Mouse (Mus musculus): ENCODE measurements around the gene Cd68. TPM values are rescaled to one million over a fixed set of nuclear protein-coding genes. Genes with fewer than 3 reads are reported as not detected.

Cd68 gene
- polyA plus RNA-seq, 1 experiment from 2014 or later: 4.4 TPM

MicroRNA genes within 50 kb of the gene (microRNA counts, 519-probe panel; counts per million panel counts)
- microRNA mmu-miR-1934 (177 counts per million, percentile 53 among the panel's probes with 10 or more counts), microRNA mmu-miR-467f (2,231 counts per million, percentile 59 among the panel's probes with 10 or more counts)

Small RNA genes within 50 kb of the gene (microRNA-seq; reads per million reads assigned to microRNA genes)
- gene Mir1934: 5.1 reads per million, percentile 15 among the genes with 10 or more reads in this experiment
- not detected for gene Mir467f

Other genes starting within 250 kb of the Cd68 start
- 1.7 and 2.0 TPM in 2 replicates for gene Dnah2, start 117.0 kb downstream of the Cd68 start, polyA plus RNA-seq (2015; fragmentation: Nextera tagmentation; extraction: Ambion mirVana)
- gene Efnb3, start 105.9 kb downstream of the Cd68 start, polyA plus RNA-seq (2015; fragmentation: Nextera tagmentation; extraction: Ambion mirVana): 63.1 and 72.0 TPM in 2 replicates
- 32.0 and 35.1 TPM in 2 replicates for gene Wrap53, start 85.9 kb downstream of the Cd68 start, polyA plus RNA-seq (2015; fragmentation: Nextera tagmentation; extraction: Ambion mirVana)
- gene Trp53, start 85.8 kb downstream of the Cd68 start, polyA plus RNA-seq (2015; fragmentation: Nextera tagmentation; extraction: Ambion mirVana): 119 and 129 TPM in 2 replicates
- 12.7 and 14.0 TPM in 2 replicates for gene Atp1b2, start 60.2 kb downstream of the Cd68 start, polyA plus RNA-seq (2015; fragmentation: Nextera tagmentation; extraction: Ambion mirVana)
- not detected in 2 replicates for gene Shbg, start 48.2 kb downstream of the Cd68 start, polyA plus RNA-seq (2015; fragmentation: Nextera tagmentation; extraction: Ambion mirVana)
- gene Sat2, start 44.1 kb downstream of the Cd68 start, polyA plus RNA-seq (2015; fragmentation: Nextera tagmentation; extraction: Ambion mirVana): 20.6 and 22.7 TPM in 2 replicates
- 38.7 and 42.2 TPM in 2 replicates for gene Fxr2, start 33.2 kb downstream of the Cd68 start, polyA plus RNA-seq (2015; fragmentation: Nextera tagmentation; extraction: Ambion mirVana)
- gene Sox15, start 10.8 kb downstream of the Cd68 start, polyA plus RNA-seq (2015; fragmentation: Nextera tagmentation; extraction: Ambion mirVana): not detected in 2 replicates
- gene Mpdu1, start 3.5 kb downstream of the Cd68 start, polyA plus RNA-seq (2015; fragmentation: Nextera tagmentation; extraction: Ambion mirVana): 89.4 and 95.2 TPM in 2 replicates
- 654 and 701 TPM in 2 replicates for gene Eif4a1, start 6.3 kb upstream of the Cd68 start, polyA plus RNA-seq (2015; fragmentation: Nextera tagmentation; extraction: Ambion mirVana)
- 93.7 and 99.6 TPM in 2 replicates for gene Senp3, start 15.9 kb upstream of the Cd68 start, polyA plus RNA-seq (2015; fragmentation: Nextera tagmentation; extraction: Ambion mirVana)
- gene Tnfsf13, start 19.6 kb upstream of the Cd68 start, polyA plus RNA-seq (2015; fragmentation: Nextera tagmentation; extraction: Ambion mirVana): 0.15 and 0.43 TPM in 2 replicates
- gene Tnfsf12, start 29.7 kb upstream of the Cd68 start, polyA plus RNA-seq (2015; fragmentation: Nextera tagmentation; extraction: Ambion mirVana): 1.00 and 1.1 TPM in 2 replicates
- 0.45 and 0.87 TPM in 2 replicates for gene Tnfsfm13, start 29.9 kb upstream of the Cd68 start, polyA plus RNA-seq (2015; fragmentation: Nextera tagmentation; extraction: Ambion mirVana)
- 23.2 and 24.1 TPM in 2 replicates for gene Polr2a, start 92.5 kb upstream of the Cd68 start, polyA plus RNA-seq (2015; fragmentation: Nextera tagmentation; extraction: Ambion mirVana)
- 0.26 and 0.58 TPM in 2 replicates for gene Slc35g3, start 95.8 kb upstream of the Cd68 start, polyA plus RNA-seq (2015; fragmentation: Nextera tagmentation; extraction: Ambion mirVana)
- gene Zbtb4, start 99.8 kb upstream of the Cd68 start, polyA plus RNA-seq (2015; fragmentation: Nextera tagmentation; extraction: Ambion mirVana): 1.6 and 1.8 TPM in 2 replicates
- 1.5 TPM in 2 replicates for gene Chrnb1, start 129.8 kb upstream of the Cd68 start, polyA plus RNA-seq (2015; fragmentation: Nextera tagmentation; extraction: Ambion mirVana)
- 3.3 and 3.8 TPM in 2 replicates for gene Fgf11, start 135.7 kb upstream of the Cd68 start, polyA plus RNA-seq (2015; fragmentation: Nextera tagmentation; extraction: Ambion mirVana)
- gene Tmem102, start 139.5 kb upstream of the Cd68 start, polyA plus RNA-seq (2015; fragmentation: Nextera tagmentation; extraction: Ambion mirVana): 0.39 and 1.00 TPM in 2 replicates
- gene Gm39566, start 149.1 kb upstream of the Cd68 start, polyA plus RNA-seq (2015; fragmentation: Nextera tagmentation; extraction: Ambion mirVana): not detected in 2 replicates
- gene Spem2, start 152.3 kb upstream of the Cd68 start, polyA plus RNA-seq (2015; fragmentation: Nextera tagmentation; extraction: Ambion mirVana): not detected in 2 replicates
- 0.37 and 0.52 TPM in 2 replicates for gene Spem1, start 156.0 kb upstream of the Cd68 start, polyA plus RNA-seq (2015; fragmentation: Nextera tagmentation; extraction: Ambion mirVana)
- gene Nlgn2, start 171.6 kb upstream of the Cd68 start, polyA plus RNA-seq (2015; fragmentation: Nextera tagmentation; extraction: Ambion mirVana): 16.6 and 17.0 TPM in 2 replicates
- gene Tmem256, start 172.4 kb upstream of the Cd68 start, polyA plus RNA-seq (2015; fragmentation: Nextera tagmentation; extraction: Ambion mirVana): 340 and 360 TPM in 2 replicates
- gene Plscr3, start 180.2 kb upstream of the Cd68 start, polyA plus RNA-seq (2015; fragmentation: Nextera tagmentation; extraction: Ambion mirVana): 44.1 and 45.4 TPM in 2 replicates
- gene Tnk1, start 192.6 kb upstream of the Cd68 start, polyA plus RNA-seq (2015; fragmentation: Nextera tagmentation; extraction: Ambion mirVana): 0.09 and 0.20 TPM in 2 replicates
- not detected in 2 replicates for gene Tmem95, start 211.9 kb upstream of the Cd68 start, polyA plus RNA-seq (2015; fragmentation: Nextera tagmentation; extraction: Ambion mirVana)
- 1.3 and 1.4 TPM in 2 replicates for gene Kctd11, start 215.3 kb upstream of the Cd68 start, polyA plus RNA-seq (2015; fragmentation: Nextera tagmentation; extraction: Ambion mirVana)
- 0.28 and 0.34 TPM in 2 replicates for gene Acap1, start 229.4 kb upstream of the Cd68 start, polyA plus RNA-seq (2015; fragmentation: Nextera tagmentation; extraction: Ambion mirVana)
- 19.1 and 20.3 TPM in 2 replicates for gene 2810408A11Rik, start 234.8 kb upstream of the Cd68 start, polyA plus RNA-seq (2015; fragmentation: Nextera tagmentation; extraction: Ambion mirVana)
- gene Neurl4, start 234.9 kb upstream of the Cd68 start, polyA plus RNA-seq (2015; fragmentation: Nextera tagmentation; extraction: Ambion mirVana): 15.5 and 20.2 TPM in 2 replicates
- 90.1 and 93.2 TPM in 2 replicates for gene Gps2, start 247.7 kb upstream of the Cd68 start, polyA plus RNA-seq (2015; fragmentation: Nextera tagmentation; extraction: Ambion mirVana)